Mouse (Mus musculus): ENCODE measurements around the gene Gas7.

DNA sequence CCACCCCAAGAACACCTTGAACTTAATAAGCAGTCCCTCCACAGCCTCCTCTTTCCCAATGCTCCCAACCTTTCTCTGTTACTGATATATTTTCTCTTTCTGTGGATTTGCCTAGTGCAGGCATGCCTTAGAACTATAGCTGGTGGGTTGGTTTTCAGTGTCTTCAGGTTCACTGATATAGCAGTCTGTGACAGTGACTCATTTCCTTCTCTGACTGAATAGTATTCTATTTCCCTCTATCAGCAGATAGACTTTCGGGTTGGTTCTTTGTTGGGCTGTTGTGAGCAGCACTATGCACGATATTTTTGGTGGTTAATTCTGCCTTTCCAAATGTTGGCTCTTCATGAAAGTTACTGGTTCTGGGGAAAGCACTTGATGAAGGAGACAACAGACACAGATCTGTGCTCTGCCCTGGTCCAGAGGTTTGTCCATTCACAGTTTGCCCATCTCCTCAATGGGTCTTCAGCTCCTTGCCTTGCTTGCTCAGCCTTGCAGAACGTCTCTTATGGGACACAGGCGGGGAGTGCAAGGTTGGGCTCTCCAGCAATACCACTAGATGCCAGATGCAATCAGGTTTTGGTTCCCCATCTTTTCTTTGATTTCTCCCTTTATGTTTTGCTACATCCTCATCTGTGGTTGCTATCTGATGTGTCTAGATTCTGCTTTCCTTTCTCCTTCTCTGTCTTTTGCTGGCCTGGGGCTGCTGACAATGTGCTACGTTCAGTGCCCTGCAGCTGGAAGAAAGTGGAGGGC lies 25.1 kb downstream of the Gas7 start:
- TF ChIP-seq CTCF (IDR thresholded peaks at IDR 0.05; ENCODE audit: control insufficient read depth, insufficient read depth, insufficient replicate concordance, low read depth, low read length) (no peak), POLR2A (IDR thresholded peaks at IDR 0.05; ENCODE audit: control insufficient read depth, low read depth, low read length) (no peak)
